Mouse (Mus musculus) left cerebral cortex, adult 8-10 months (tissue): Measurements from ENCODE around the gene Dhrs13. TPM values are rescaled to one million over a fixed set of nuclear protein-coding genes. Genes with fewer than 3 reads are reported as not detected.
A peak's percentile ranks its signal among the peaks of the same experiment; 100 is the strongest.
"Not testable (repeated sequence)": the region's sequence is repeated elsewhere in the genome, so short reads cannot be mapped to it uniquely, and the experiment has no call there.

Experiments
- DNase-seq, 2 experiments: peaks; one replicate each; pipeline ENCODE4 v3.0.0; 2022; ENCODE audit warnings: low spot score in 2 of 2
- total RNA-seq, 4 experiments: library from RNA; stranded (reverse); gene quantifications; 2 replicates each; pipeline ENCODE4 v1.2.4; 2022

The Dhrs13 gene
- total RNA-seq, 4 experiments from 2014 or later = 7.1 to 8.9 (median 8.2) TPM

DNA sequence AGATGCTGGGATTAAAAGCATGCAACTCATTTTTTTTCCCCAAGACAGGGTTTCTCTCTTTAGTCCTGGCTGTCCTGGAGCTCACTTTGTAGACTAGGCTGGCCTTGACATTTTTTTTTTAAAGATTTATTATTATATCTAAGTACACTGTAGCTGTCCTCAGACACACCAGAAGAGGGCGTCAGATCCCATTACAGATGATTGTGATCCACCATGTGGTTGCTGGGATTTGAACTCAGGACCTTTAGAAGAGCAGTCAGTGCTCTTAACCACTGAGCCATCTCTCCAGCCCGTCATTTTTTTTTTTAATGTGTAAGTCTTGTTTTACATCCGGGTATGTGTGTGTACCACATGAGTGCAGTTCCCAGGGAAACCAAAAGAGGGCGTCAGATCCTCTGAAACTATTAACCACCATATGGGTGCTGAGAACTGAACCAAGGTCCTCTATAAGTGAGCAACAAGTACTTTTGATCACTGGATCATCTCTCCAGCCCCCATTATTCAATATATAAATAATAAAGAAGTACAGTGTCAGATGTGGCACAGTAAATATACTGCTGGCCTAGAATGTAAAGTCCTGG, 10.3 kb downstream of the Dhrs13 start:
- not testable (repeated sequence) for DNase-seq

- DNase-seq = no peak
Observed at GRCm38 (mm10) chr11:78044758-78045251, 12.7 kb downstream of the Dhrs13 start.

- not testable (repeated sequence) for DNase-seq
Observed at GRCm38 (mm10) chr11:78048637-78049036, 16.6 kb downstream of the Dhrs13 start.

- no peak for DNase-seq
Observed at GRCm38 (mm10) chr11:78053078-78053477, 21.0 kb downstream of the Dhrs13 start.

GRCm38 (mm10) chr11:78056946-78057345, 24.9 kb downstream of the Dhrs13 start:
- no peak for DNase-seq

- DNase-seq = peak in 1 of 2 experiments; percentile 32
Observed at GRCm38 (mm10) chr11:78059833-78060757, 28.0 kb downstream of the Dhrs13 start.

DNA sequence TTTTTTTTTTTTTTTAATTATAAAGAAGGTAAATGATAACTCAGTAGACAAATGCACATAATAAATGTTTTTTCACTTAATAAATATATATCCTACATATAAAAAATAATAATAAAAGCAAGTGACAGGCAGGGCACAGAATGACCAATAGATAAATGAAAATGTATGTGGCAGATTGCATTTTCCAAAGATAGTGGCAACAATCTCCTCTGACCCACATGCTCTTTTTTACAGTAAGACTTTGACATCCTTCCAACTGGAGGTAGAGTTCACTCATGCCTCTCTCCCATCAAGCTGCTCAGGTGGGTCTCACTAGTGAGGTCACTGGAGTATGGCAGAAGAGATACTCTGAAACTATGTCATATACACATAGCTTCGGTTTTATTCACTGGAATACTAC, 30.5 kb downstream of the Dhrs13 start:
- DNase-seq = no peak

DNA sequence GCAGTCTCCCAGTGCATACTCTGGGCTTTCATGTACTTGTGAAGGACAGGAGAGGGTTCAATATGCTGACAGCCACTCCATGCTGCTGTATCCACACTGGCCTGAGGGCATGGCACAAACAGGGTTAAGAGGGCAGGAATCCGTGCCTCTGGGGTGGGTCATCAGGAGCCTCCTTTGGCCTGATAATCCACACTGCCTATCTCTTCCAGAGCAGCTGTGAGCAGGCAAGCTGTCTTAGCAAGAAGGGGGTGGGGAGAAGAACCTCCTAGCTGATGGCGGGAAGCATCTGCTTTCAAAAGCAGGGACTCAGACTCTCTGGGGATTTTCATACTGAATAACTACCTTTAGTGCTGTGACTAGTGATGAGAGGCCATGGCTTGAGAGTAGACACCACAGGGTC, 33.8 kb downstream of the Dhrs13 start:
- no peak for DNase-seq

DNA sequence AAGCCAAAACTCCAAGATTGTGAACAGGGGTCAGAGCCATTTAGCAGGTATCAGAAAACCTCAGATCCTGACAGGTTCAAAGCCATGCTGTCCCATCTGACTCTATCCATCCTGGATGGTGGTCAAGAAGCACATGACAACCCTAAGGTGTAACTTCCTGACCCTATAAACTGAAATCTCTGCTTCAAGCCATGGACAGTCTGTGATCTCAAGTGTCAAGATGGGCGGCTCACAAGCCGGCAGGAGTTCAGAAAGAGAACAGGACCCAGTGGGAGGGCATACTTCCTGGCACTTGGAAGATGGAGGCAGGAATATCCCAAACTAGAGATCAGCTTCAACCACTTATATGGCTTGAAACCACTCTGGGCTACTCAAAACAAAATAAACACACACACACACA, 34.6 kb downstream of the Dhrs13 start:
- DNase-seq = no peak

GRCm38 (mm10) chr11:78067566-78067965, 35.5 kb downstream of the Dhrs13 start:
- DNase-seq = no peak

DNA sequence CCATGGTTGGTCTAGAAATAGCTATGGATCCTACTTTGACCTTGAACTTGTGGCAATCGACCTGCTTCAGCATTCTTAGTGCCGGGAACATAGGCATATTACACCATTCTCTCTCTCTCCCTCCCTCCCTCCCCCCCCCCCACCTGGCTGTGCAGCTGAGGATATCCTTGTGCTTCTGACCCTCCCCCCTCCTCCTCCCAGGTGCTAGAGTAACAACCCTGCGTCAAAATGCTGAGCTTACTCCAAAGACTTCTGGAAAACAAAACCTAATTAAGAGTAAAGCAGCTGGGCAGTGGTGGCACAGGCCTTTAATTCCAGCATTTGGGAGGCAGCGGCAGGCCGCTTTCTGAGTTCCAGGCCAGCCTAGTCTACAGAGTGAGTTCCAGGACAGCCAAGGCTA, 37.0 kb downstream of the Dhrs13 start:
- DNase-seq = no peak

DNA sequence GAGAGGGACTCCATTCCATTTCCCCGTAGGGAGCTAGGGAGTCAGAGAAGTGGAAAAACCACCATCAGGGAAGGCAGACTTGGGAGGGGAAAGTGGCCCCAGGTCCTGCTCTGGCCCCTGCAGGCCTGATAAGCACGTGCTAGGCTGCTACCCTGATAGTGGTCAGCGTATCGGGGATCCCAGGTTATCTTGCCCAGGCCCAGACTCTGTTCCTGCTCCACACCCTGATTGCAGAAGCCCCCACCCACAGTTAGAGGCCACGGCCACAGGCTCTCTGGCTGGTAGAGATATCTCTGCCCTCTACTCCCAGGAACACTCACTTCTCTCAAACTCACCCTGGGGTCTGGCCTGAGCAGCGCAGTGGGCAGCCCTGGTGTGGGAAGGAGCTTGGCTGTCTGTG, 37.6 kb downstream of the Dhrs13 start:
- no peak for DNase-seq

DNA sequence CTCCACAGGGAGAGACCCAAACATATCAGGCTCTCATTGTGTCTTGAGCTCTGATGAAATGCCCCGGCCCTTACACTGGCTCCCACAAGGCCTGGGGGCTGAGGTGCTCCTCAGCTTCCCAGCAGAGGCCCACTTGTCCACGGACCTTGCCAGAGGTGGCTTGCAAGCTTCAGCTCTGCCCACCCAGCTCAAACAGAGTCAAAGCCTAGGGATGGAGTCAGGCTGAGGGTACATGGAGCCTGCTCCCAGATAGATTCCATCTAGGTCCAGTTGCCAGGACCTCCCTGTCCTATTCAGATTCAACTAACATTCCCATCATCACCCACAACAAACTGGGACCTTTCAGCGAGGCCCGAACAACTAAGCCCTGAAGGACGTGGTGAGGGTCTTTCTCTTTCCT, 39.9 kb downstream of the Dhrs13 start:
- no peak for DNase-seq

DNA sequence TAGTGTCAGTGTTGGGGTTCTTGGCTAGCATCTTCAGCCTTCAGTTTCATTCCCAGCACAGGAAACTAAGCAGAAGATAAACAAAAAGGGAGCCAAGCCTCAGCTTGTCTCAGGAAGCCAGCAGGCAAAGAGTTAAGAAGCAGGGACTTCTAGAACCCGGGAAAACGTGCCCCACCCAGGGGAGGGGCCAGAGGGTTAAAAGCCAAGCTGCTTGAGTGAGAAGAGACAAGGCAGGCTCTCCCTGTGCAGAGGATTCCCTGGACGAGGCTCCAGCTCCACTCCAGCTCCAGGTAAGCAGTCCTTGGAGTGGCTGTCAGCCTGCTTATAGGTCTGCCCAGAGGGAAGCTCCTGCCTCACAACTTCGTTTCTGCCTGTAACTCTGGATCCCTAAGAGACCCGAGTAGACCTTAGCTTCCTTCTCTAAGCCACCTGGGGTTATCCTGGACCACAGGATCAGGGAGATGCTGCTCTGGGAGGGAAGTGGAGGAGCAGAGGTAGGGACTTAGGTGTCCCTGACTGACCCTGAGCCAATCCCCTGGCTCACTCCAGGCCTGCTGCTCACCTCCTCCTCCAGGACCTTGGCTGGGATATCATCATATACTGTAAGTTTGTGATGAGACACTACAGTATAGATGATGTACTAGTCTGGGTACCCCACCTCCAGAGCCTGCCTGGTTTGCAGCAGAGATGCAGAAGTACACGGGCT, 40.5 kb downstream of the Dhrs13 start:
- no peak for DNase-seq

GRCm38 (mm10) chr11:78073577-78074276, 41.6 kb downstream of the Dhrs13 start:
- DNase-seq = no peak

GRCm38 (mm10) chr11:78074277-78074652, 42.2 kb downstream of the Dhrs13 start:
- no peak for DNase-seq

- no peak for DNase-seq
Observed at GRCm38 (mm10) chr11:78074666-78075065, 42.6 kb downstream of the Dhrs13 start.

DNA sequence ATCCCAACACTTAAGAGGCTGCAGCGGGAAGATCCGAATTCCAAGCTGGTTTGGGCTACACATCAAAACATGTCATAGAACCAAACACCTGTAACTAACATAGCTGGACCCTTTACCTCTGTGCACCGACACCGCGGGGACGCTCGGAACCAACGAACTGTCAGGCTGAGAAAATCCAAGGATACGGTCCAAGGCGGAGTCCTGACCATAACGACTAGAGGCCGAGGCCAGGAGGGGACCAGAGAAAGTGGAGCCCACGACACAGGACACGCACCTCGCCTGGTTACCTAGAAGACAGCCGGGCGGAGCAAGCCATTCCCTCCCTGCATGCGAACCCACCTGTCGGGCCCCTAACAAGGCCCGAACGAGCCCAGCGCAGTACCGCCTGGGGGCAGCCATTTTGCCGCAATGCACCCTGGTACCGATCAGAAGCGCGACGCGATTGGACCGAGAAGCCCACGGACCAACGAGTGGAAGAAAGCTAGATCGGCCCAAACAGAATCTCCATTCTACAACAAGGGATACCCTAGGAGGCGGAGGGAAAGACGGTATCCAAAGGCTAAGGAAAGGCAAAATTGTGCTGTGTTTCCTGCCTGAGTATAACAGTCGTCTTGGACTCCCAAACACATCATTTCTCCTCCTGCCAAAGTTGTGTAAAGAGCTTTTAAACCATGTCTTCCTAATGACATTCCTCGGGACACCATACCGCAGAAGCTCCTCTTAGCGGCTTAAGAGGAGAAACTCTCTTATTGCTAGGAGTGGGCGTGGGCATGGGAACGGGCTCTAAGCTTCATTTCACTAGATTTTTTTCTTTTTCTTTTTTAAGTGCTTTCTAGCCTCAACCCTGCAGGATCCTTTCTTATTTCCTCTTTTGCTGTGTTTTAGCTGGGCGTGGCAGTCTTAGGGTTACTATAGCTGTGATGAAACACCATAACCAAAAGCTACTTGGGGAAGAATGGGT, 48.2 kb downstream of the Dhrs13 start, which contains the start of gene Eral1:
TSS of gene Eral1 (minus strand) at position 423 of the 961 bp plus-strand sequence.
- DNase-seq = peak; percentile 66 to 72

DNA sequence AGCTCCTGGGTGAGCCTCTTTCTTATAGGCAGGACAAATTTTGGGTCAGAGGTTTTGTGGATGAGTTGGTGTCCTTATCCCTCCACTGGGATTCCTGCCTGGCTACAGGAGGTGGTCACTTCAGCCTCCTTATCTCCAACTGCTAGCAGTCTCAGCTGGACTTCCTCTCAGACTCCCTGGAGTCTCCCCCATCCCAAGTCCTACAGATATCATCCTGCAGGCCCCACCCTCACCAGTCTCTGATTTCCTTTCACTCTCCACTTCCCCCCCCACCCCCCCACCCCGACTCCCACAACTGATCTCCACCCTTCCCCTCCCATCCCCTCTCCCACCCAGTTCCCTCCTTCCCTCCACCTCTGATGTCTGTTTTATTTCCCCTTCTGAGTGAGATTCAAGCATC, 51.5 kb downstream of the Dhrs13 start:
- DNase-seq = no peak

DNA sequence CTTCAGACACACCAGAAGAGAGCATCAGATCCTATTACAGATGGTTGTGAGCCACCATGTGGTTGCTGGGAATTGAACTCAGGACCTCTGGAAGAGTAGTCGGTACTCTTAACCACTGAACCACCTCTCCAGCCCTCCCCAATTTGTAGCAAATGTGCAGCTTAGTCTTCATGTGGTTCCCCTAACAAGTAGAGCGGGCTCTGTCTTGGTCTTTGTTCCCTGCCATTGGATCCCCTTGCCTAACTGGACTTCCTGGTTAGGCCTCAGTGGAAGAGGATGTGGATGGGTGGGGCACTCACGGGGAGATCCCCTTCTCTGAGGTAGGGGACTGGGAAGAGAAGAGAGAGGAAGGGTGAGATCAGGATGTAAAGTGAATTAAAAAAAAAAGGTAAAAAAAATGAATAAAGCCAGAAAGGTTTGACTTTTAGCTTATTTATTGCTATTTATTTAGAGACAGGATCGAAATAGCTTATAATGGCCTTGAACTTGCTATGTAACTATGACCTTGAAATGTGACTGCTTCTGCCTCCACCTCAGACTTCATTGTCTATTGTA, 54.9 kb downstream of the Dhrs13 start:
- DNase-seq = no peak
